Mouse (Mus musculus) CD4-positive, CD25-positive, alpha-beta regulatory T cell, adult 2 months (primary cell): ENCODE measurements around the gene Gpr137.

ENCODE experiments used
- DNase-seq: peaks from one replicate; pipeline ENCODE4 v3.0.0-alpha.2; 2012; ENCODE audit warnings: low read depth, low spot score

The Gpr137 gene

GRCm38 (mm10) chr19:6973581-6974190, 31.4 kb upstream of the Gpr137 start:
- no peak for DNase-seq

DNA sequence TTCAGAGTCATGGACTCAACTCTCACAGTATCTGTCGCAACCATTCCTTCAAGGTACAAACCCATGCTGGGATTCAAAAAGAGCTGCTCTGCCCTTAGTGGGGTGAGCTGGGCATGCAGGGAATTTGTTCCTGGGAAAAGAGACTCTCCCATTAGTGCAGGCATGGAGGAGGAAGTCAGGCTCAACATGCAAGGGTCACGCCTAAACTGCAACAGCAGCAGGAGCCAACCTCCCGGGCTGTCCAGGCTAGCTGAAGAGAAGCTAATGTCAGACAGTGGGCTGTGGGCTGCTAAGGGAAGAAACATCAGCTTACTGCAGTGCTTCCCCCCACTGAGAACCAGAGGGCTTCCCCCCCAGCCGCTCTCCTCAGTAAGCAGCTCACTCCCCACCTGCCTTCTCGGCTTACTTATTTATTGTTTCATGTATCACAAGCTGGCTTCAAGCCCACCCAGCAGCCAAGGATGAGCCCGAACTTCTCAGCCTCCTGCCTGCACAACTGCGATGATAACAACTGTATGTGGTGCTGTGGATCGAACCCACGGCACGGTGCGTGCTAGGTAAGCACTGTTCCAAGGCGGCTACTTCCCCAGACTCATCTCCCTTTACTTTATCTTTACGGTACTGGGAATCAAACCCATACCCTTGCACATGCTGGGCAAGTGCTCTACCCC, 30.1 kb upstream of the Gpr137 start:
- DNase-seq, result no peak

GRCm38 (mm10) chr19:6971644-6972043, 29.4 kb upstream of the Gpr137 start:
- no peak for DNase-seq

GRCm38 (mm10) chr19:6970460-6971085, 28.3 kb upstream of the Gpr137 start:
- peak; percentile 52 for DNase-seq

- peak; percentile 90 for DNase-seq
These were observed 27.5 kb upstream of the Gpr137 start for GRCm38 (mm10) chr19:6969665-6970381.

DNA sequence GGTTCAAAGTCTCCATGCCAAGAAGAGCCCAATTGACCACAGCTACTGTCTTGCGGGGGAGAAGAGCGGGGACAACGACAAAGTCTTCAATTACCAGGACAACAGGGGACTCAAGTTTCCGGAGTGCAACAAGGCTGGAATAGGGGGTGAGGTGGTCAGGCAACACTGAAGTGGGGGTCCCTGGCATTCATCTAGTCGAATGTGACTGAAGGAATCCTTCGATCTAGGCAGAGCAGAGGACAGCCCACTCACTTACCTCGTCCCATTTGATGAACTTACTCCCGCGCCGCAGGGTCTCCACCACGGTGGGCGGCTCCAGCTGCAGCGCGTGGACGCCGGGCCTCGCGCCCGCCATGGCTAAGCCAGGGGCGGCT, 27.0 kb upstream of the Gpr137 start:
- DNase-seq, result no peak

DNA sequence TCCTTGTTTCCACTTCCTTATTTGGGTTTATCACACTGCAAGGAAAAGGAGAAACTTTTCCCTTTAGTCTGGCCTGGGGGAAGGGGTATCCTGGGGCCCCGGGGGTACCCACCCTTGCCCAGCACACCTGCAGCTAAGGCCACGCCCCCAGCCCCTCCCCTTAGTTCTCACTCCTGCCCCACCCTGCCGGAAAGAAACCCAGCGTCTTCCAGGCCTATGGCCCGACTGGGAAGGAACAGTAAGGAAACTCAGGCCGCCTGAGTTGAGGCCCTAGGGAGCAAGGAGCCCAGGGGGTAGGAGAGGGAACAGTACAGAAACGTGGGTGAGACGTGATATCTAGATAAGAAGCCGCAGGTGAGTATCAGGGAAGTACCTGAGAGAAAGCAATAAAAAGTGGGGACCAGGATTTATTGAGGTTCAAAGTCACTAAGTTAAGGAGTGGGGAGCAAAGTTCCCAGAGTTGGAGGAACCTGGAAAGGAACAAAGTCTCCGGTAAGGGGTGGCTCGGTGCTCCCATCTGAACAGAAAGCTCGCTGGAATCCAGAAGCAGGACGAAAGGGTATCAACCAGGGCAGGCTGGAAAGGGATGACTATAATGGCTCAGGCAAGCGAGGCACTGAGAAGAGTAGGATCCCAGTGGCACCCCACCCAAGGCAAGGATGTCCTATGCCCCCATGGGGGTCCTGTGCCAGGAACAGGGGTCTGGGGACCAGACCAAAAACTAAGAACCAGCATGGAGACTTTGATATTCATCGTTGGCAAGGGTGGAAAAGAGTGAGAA, 26.4 kb upstream of the Gpr137 start:
- DNase-seq, result peak; percentile 47

DNA sequence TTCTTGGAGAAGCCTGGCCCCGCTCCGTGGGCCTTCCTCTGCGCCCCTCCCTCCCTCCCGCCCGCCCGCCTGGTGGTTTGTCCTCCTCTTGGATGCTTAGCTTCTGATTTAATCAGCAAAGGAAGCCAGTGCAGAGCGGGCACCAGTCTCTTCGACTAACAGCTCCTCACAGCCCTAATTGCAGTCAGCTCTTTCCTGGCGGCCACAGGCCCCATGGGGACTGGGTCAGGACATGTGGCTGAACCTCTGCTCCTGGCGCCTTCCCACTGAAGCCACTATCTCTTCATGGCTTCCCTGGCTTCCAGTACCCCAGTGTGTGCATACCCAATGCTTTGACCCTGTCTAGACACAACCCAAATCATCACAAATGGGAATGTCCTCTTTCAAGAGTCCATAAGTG, 14.2 kb upstream of the Gpr137 start:
- DNase-seq, result no peak

- DNase-seq, result no peak
These were observed 13.1 kb upstream of the Gpr137 start for GRCm38 (mm10) chr19:6955424-6955823.

DNA sequence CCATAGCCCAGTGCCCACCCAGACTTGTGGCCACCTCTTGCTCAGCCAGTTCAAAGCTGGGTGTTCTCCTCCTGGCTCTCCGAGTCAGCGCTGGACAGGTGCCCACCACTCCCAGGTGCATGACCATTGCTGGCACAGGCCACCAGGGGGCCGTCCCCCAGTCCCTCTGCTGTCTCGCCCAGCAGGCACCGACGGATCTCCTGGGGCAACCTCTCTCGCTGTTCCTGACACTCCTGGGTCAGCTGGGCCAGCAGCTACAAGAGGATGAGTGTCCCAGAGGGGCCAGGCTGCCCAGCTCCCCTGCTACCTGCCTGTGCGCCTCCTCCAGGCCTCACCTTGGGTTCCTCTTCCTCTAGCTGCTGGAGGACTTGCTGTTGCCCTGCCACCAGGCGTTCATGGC, 11.8 kb upstream of the Gpr137 start:
- DNase-seq, result peak; percentile 54

DNA sequence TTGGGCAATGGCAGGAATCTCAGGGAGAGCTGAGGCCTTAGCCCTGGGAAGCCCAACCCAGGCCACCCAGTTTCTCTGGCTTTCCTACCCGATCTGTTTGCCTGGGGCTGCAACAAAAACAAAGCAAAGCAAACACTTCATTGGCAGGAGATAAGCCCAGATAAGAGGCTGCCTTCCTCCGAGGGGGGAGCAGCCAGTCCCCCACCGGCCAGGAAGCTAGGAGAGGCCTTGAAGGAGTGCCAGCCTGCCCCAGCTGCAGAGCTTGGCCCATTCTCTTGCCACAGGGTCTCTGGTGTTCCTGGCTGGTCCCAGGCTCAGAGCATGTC, 10.4 kb upstream of the Gpr137 start:
- DNase-seq, result peak; percentile 42

DNA sequence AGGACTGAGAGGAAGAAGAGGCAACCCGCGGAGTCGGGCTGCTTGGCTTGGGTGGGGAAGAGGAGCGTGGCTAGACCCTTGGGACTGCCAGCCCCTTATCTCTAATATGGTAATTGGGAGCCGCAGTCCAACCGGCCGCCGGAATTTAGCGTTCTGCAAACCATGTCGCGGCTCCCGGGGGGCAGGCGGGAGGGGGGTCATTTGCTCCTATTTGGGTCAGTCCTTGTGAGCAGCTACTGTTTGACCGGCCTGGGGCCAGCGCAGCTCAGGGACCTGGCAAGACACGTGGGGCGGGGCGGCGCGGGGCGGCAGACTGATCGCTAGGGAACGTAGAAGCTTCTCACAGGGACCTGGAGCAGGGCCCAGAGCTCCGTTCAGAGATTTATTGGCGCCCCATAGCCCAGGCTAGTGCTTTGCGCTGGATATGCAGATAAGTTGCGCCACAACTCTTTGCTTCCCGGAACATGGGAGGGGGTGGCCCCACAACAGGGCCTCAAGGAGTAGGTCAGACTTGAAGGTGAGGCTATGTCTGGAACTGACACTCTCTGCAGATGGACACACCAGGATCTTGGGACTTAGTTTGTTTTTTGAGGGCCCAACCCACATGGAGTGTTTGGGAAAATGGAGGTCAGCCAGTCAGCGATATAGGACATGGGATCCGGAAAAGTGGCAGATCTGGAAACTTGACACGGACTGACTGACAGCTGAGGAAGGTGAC, 9.9 kb upstream of the Gpr137 start:
- peak; percentile 57 for DNase-seq

DNA sequence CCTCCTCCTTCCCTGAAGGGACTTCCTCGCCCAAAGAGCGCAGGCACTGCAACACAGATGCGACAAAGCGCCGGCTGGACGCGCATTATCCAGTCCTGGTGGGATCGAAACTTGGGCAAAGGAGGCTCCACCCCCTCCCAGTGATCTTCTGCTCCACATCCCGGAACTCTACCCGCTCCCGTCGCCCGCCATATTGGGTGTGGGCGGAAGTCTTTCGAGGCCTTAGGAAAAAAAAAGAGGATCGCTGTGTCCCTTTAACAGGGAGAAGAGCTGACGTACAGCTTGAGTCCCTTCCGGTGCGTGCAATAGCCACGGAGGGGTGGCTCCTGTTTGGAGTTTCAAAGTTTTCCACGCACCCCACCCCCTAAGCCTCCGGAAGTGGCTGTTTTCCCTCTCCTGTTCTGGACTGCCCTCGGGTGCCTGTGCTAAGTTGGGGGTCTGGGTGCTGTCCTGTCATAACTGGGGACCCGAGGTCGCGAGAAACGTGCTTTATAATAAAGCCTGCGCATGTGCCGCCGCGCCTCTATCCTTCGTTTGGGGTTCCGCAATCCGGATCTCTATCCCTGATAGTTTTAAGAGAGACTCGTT, 9.2 kb upstream of the Gpr137 start:
- peak; percentile 81 for DNase-seq

- peak; percentile 52 for DNase-seq
These were observed 8.4 kb upstream of the Gpr137 start for GRCm38 (mm10) chr19:6950613-6951153.

DNA sequence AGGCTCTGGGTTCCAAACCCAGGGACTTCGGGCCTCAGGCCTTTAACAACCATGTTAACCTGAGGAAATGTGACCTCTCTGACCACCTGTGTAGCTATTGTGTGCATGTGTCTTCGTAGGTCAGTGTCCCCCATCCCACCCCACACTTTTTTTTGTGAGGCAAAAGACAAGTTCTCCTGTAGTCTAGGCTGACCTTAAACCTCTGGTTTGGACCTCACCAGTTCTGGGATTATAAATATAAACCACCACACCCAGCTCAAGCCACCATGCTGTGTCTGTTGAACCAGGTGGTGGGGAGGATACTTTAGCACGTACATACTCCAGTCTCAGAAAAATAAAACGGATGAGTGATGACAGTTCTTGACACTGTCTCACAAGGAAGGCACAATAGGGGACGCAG, 7.7 kb upstream of the Gpr137 start:
- DNase-seq, result no peak

GRCm38 (mm10) chr19:6949532-6949931, 7.3 kb upstream of the Gpr137 start:
- no peak for DNase-seq

GRCm38 (mm10) chr19:6948186-6948585, 5.9 kb upstream of the Gpr137 start:
- DNase-seq, result no peak

DNA sequence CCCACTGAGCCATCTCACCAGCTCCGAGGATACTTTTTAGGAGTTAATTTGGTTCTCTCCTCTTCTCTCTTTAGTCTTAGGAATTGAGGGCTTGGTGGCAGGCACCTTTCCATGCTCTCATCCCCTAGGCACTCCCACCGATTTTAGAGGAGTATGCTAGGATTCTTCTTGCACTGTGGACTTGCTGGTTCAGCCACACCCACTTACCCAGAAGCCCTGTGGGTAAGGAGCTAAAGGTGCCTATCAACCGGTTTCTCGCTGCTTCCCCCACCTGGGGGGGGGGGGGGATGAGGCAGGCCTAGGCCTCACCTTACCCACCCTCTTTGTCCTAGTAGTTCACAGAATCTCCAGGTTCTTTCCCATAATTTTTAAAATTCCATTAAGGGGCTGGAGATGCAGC, 5.5 kb upstream of the Gpr137 start:
- DNase-seq, result no peak

GRCm38 (mm10) chr19:6943709-6944108, 1.4 kb upstream of the Gpr137 start:
- no peak for DNase-seq

DNA sequence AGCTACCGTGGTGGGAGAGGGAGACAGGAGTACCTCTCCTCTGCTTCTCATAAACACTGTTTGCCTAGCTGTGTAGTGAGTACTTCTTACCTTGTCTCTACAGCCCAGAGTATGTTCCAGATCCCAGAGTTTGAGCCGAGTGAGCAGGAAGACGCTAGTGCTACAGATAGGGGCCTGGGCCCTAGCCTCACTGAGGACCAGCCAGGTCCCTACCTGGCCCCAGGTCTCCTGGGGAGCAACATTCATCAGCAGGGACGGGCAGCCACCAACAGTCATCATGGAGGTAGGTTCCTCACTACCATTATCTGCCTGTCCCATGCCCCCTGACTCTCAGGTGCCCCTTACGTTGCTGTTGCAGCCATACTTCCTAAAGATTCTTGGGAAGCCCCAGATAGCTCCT, 484 bp upstream of the Gpr137 start:
- DNase-seq, result no peak
